Mouse (Mus musculus) embryonic facial prominence, embryonic 10.5 days (tissue): ENCODE measurements around the gene Swt1. TPM values are rescaled to one million over a fixed set of nuclear protein-coding genes. Genes with fewer than 3 reads are reported as not detected.

Source experiments
- DNase-seq: peaks from one replicate; pipeline ENCODE4 v3.0.0-alpha.2; 2017; ENCODE audit warnings: low spot score
- H3K27ac ChIP-seq: fragments of 300-500 bp; sonication (generic); replicated peaks from 2 replicates; pipeline ENCODE4 v1.5.1; 2016; ENCODE audit warnings: mild to moderate bottlenecking
- H3K27me3 ChIP-seq: fragments of 300-500 bp; sonication (generic); replicated peaks from 2 replicates; pipeline ENCODE4 v1.6.1; 2016; ENCODE audit warnings: low read depth, mild to moderate bottlenecking; ENCODE audit not compliant: poor library complexity, severe bottlenecking
- H3K36me3 ChIP-seq: fragments of 300-500 bp; sonication (generic); replicated peaks from 2 replicates; pipeline ENCODE4 v1.6.1; 2016; ENCODE audit warnings: mild to moderate bottlenecking, moderate library complexity
- H3K4me1 ChIP-seq: fragments of 300-500 bp; sonication (generic); 2 replicates; pipeline ENCODE4 v1.6.1; 2016
- H3K4me3 ChIP-seq: fragments of 300-500 bp; sonication (generic); 2 replicates; pipeline ENCODE4 v1.5.1; 2016; ENCODE audit warnings: mild to moderate bottlenecking, moderate library complexity
- H3K9me3 ChIP-seq: fragments of 300-500 bp; sonication (generic); 2 replicates; pipeline ENCODE4 v1.6.1; 2016; ENCODE audit warnings: mild to moderate bottlenecking
- WGBS: fragments of 180-500 bp; shearing (Covaris S2); methylation state at CpG from one replicate; pipeline ENCODE4 v1.1.7; 2016; 5-methylcytosine and 5-hydroxymethylcytosine counted together
- microRNA-seq: library from miRNA; unstranded; fragments of <30 nt; microRNA quantifications from one replicate; pipeline ENCODE4, GENCODE M21; 2017
- polyA plus RNA-seq: library from polyadenylated mRNA; unstranded; fragments of >200 nt; fragmentation: Nextera tagmentation; extraction: Ambion mirVana; gene quantifications from 2 replicates; pipeline ENCODE4 v1.2.1, GENCODE M21; 2016

Swt1 gene
- polyA plus RNA-seq, 1 experiment from 2014 or later = 19.8 TPM

DNA sequence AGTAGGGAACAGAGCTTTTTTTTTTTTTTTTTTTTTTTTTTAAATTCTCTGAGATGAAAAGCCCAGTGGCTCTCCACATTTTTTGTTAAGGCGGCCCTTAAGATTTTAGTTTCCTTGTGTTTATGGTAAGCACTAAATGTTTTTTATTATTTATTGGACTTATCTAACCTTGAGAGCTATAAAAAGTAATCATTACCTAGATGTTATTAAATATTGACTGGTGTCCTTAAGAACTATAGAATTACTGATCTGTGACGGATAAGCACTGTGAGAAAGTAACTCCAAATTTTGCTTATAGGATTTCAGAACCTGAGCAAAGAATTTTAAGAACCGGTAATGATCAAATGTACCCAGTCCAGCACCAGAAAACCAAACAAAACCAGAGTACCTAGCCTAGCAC, 95.4 kb downstream of the Swt1 start:
- Histone ChIP-seq H3K27ac (no peak overlapping the region), H3K9me3 (no peaks in the 10 kb centered on the region), H3K36me3 (no peaks in the 10 kb centered on the region), H3K4me3 (no peak overlapping the region), H3K27me3 (no peaks in the 10 kb centered on the region), H3K4me1 (no peaks in the 10 kb centered on the region)
- DNase-seq = no peak
- 92% methylated on average over 3 of the region's 3 CpGs for WGBS

DNA sequence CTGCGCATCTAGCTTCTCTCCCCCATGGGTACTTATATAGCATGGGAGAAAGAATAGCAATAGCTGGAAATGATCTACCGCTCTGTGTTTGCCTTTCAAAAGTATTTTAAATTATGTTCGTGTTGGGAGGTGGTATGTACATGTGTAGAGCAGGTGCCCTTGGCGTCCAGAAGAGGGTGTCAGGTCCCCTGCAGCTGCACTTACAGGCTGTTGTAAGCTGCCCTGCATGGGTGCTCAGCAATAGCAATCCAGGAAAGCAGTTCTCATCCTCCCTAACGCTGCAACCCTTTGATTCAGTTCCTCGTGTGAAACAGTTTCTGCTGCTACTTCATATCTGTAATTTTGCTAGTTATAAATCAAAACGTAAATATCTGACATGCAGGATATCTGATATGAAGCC, 98.7 kb downstream of the Swt1 start:
- DNase-seq = no peak
- Histone ChIP-seq H3K4me1 (no peaks in the 10 kb centered on the region; the same call in 1 of the 2 replicates), H3K27ac (no peak overlapping the region), H3K36me3 (no peaks in the 10 kb centered on the region), H3K4me3 (no peak overlapping the region), H3K27me3 (no peaks in the 10 kb centered on the region), H3K9me3 (no peaks in the 10 kb centered on the region)
- WGBS = 85% methylated on average over 7 of the region's 7 CpGs

DNA sequence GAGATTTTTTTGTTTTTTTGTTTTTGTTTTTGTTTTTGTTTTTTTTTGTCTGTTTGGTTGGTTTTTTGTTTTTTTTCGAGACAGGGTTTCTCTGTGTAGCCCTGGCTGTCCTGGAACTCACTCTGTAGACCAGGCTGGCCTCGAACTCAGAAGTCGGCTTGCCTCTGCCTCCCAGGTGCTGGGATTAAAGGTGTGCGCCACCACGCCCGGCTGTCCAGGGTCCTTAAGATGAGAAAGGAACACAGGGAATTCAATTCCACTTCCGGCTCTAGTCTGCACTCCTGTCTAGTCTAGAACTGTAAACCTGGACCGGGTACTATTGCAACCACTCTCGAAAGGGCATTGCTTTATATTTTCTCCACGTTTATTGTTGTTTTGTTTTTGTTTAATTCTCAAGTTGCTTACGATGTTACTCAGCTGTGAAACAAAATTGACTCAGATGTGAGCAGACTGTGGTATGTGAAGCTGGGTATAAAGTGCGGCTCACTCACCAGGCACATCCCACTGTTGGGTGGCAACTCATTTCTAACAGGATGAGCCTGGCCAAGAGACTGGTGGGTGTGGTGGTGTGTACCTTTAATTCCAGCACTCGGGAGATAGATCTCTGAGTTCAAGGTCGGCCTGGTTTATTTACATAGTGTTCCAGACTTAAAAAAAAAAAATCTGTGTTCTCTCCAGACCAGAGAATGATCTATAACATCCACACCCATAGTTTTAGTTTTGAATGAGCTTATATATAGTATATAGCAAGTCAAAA, 99.7 kb downstream of the Swt1 start:
- no peaks in the 10 kb centered on the region for H3K36me3 ChIP-seq
- WGBS = 88% methylated on average over 14 of the region's 14 CpGs

DNA sequence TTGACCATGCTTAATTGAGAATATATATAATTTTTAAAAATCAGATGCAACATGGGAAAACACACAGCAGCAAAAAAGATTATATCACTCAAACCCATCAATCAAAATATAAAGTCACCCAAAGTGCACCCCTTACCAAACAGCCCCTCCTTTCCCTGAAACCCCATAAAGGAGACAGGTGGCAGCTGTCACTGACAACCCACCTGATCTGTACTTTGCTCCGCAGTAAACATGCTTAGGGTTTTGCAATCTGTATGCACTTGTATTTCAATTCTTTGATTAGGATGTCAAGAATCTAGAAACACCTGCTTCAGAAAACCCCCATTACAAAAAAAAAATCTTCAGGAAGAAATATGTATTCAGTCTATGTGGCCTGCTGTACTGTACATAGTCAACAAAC, 102.9 kb downstream of the Swt1 start:
- 83% methylated on average over 1 of the region's 1 CpGs for WGBS
- Histone ChIP-seq H3K9me3 (no peaks in the 10 kb centered on the region), H3K4me1 (no peaks in the 10 kb centered on the region; the same call in 1 of the 2 replicates), H3K27ac (no peak overlapping the region), H3K36me3 (no peaks in the 10 kb centered on the region), H3K4me3 (no peak overlapping the region), H3K27me3 (no peaks in the 10 kb centered on the region)
- DNase-seq = no peak

More for the DNA sequence above, 99.7 kb downstream of the Swt1 start:
- Histone ChIP-seq H3K27me3 (no peaks in the 10 kb centered on the region), H3K4me3 (no peak overlapping the region), H3K4me1 (no peaks in the 10 kb centered on the region; the same call in 1 of the 2 replicates), H3K27ac (no peak overlapping the region), H3K9me3 (no peaks in the 10 kb centered on the region)
- no peak for DNase-seq

DNA sequence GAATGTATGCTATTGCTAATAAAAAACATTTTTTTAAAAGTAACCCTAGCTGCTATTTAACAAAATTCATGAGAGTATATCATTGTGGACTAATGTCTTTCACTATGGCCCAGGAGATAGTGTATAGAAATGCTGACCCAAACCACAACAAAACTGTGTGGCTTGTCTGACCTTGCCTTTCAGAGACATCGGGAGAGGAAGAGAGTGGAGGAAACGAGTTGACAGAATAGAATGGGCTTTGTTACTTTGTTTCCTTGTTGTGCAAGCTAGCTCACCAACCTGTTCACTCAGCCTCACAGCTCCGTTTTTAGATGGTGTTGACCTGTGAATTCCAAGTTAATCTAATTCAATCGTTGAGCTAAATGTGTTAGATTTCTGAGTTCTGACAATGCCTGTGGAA, 107.8 kb downstream of the Swt1 start:
- 70% methylated on average over 4 of the region's 4 CpGs for WGBS
- Histone ChIP-seq H3K9me3 (no peaks in the 10 kb centered on the region), H3K36me3 (no peaks in the 10 kb centered on the region), H3K27me3 (no peaks in the 10 kb centered on the region), H3K4me3 (no peak overlapping the region), H3K4me1 (0 out of 2 replicates have a peak, but pooled peaks cover 6% of the 10 kb centered on the region), H3K27ac (no peak overlapping the region)
- DNase-seq = no peak

DNA sequence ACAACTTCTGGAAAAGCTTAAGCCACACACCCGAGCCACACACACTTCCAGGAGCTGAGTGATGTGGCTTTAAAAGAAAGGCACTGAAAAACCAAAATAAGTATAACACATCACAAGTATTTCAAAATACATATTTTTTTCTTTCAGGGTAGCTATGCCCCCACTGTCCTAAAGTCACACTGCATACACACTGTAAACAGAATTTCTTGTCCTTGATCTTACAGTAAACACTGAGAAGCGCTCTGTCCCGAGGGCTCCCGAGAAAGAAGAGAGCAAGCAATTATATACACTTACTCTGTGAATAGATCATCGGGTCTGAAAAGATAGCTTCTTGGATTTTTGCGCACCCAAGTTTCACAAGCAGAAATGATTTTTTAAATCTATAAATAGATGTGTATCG, 109.0 kb downstream of the Swt1 start:
- Histone ChIP-seq H3K9me3 (no peaks in the 10 kb centered on the region), H3K36me3 (no peaks in the 10 kb centered on the region), H3K4me1 (0 out of 2 replicates have a peak, but pooled peaks cover 6% of the 10 kb centered on the region), H3K27me3 (no peaks in the 10 kb centered on the region), H3K27ac (no peak overlapping the region), H3K4me3 (no peak overlapping the region)
- 86% methylated on average over 7 of the region's 7 CpGs for WGBS
- DNase-seq = no peak

Small RNA genes within 50 kb of the gene (microRNA-seq; reads per million reads assigned to microRNA genes)
- gene Mir7682 = 0.91 reads per million

Other genes with a start within 250 kb of the Swt1 start
- 0.11 and 0.40 TPM in 2 replicates for gene Gm47985, start 245.9 kb downstream of the Swt1 start, polyA plus RNA-seq
- gene Gm8947, start 236.1 kb downstream of the Swt1 start, polyA plus RNA-seq = not detected in 2 replicates
- gene Gm47995, start 230.0 kb downstream of the Swt1 start, polyA plus RNA-seq = not detected in 2 replicates
- not detected in 2 replicates for gene 3110040M04Rik, start 224.3 kb downstream of the Swt1 start, polyA plus RNA-seq
- gene Gm47996, start 218.3 kb downstream of the Swt1 start, polyA plus RNA-seq = 0.33 TPM in 1 of 2 replicates, not detected in the other
- 402 and 404 TPM in 2 replicates for gene Ivns1abp, start 84.0 kb downstream of the Swt1 start, polyA plus RNA-seq
- gene Trmt1l, start 87 bp upstream of the Swt1 start, polyA plus RNA-seq = 49.8 and 50.6 TPM in 2 replicates
- gene Rnf2, start 72.5 kb upstream of the Swt1 start, polyA plus RNA-seq = 115 TPM in 2 replicates
- 0.53 and 1.00 TPM in 2 replicates for gene Fam129a, start 142.7 kb upstream of the Swt1 start, polyA plus RNA-seq